Mouse (Mus musculus) thymus, postnatal 14 days (tissue): Measurements from ENCODE around the gene Kcnmb1.
A peak's percentile ranks its signal among the peaks of the same experiment; 100 is the strongest.

ENCODE experiments used
- DNase-seq: peaks from one replicate; pipeline ENCODE4 v3.0.0; 2021

Kcnmb1 gene

DNA sequence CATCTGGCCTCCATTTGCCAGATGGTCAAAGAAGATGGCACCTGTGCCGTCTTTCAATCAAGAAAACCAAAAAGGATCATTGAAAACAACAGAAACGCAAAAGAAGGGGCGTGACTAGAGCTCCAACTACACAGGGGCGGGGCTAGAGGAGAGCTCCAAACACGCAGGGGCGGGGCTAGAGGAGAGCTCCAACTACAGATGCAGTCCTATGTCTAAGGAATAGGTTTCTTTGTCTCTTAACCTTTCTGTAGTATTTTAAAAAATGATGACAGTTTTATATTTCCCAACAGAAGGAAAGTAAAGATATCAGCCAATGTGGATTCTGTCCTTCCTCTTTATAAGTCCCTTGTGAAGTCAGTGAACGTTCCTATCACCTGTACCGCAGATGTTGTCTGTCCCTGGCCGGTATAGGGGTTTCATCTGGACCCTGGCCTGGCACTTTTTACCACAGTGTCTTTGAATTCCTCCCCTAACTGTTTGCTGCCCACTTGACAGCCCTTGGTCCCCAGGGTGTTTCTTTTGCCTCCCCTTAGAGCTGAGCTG, 18.0 kb upstream of the Kcnmb1 start:
- DNase-seq = no peak

GRCm38 (mm10) chr11:33946501-33946900, 16.3 kb upstream of the Kcnmb1 start:
- DNase-seq = no peak

DNA sequence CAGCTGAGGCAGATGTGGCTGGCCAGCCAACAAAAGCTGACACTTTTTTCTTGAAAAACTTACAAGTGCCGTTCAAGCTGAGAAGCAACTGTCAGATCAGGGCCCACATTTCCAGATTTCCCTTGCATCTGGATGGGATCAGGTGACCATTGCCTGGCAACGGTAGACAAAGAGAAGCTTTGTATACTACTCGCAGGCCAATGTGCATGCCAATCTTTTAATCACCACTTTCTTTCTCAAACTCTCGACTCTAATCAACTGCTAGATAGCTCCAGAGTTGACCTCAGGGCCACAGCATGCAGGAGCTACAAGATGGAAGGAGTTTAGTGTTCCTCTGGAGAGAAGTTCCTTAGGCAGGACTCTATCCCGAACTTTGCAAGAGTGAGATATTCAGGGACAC, 11.7 kb upstream of the Kcnmb1 start:
- DNase-seq = no peak

DNA sequence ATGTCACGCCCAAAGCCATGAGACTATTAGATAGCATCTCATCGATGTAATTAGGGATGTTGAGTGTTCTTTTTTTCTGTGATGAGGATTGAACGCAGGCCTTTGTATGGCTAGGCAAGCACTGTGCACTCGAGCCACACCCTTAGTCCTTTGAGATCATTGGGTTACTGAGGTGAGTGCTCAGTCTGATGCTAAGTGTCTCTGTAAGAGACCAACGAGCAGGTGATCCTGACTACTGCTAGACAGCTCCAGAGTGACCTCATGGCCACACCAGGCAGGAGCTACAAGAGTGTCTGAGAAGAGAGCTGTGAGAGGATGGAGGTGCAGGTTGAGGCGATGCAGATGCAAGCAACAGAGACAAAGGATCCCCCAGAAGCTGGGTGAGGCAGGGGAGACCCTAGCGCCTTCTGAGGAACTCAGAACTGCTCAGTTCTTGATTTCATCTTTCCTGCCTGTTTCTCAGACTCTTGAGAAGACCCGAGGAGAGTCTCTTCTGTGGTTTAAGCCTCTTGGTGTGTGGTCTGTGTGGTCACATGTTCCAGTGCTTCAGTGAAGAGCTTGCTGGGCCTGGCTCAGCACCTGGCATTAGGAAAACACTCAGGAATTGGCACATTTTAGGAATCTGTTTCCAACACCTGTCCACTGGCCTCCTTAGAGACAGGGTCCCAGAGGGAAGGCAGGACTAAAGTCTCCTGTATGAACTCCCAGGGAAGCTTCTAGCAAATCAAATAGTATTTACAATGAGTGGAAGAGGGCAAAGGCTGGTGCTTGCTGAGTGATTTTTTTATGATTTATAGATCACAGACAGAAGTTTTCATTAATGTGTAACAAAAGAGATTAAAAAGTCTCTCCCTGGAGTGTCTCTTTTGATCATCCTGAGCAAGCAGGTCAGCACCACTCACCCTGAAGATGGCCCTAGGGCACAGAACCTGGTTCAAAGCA, 10.9 kb upstream of the Kcnmb1 start:
- no peak for DNase-seq

GRCm38 (mm10) chr11:33955982-33956381, 6.8 kb upstream of the Kcnmb1 start:
- DNase-seq = no peak

DNA sequence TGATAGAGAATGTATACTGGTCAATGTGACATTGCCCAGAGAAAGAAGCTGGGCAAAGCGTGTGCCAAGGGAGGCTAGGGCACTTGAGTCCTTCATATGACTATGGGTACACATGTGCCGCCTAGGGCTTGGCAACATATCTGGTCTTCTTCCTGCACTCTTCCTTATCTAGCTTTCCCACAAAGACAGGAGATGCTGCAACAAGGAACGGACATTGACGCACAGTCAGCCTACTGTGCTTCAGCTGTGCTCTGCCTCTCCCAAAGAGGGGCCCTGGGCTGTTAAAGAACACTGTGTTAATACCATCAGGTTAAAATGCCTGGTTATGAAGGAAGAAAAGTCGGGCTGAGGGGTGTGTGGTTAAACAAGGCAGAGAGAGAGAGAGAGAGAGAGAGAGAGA, 6.2 kb upstream of the Kcnmb1 start:
- no peak for DNase-seq

DNA sequence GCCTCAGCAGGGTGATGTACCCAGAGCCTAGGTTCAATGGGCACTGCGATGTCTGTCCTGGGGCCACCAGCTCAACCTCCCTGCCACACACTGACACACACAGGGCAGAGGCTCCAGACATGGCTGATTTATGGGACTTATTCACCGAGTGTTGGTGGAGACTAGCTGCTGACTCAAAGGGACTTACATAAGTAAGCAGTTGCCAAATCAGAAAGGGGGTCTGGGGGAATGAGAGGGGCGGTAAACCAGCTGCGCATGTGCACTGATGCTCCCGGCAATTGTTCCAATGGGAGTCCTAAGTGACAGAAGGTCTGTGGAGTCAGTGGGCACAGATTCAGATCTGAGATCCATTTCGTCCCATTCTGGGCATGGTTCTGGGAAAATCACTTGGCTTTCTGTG, 5.2 kb upstream of the Kcnmb1 start:
- no peak for DNase-seq

DNA sequence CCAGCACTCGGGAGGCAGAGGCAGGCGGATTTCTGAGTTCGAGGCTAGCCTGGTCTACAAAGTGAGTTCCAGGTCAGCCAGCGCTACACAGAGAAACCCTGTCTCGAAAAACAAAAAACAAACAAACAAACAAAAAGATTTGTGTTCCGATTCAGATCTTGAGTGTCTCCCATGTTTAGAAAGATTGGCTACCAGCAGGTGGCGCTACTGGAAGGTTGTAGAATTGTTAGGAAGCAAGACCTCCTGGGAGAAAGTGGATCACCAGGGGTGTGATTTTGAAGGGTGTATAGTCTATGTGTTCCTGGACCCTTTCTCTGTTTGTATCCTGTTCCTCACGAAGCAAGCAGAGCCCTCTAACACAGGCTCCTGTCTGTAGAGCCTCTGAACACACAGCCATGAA, 4.1 kb upstream of the Kcnmb1 start:
- peak; percentile 73 for DNase-seq

DNA sequence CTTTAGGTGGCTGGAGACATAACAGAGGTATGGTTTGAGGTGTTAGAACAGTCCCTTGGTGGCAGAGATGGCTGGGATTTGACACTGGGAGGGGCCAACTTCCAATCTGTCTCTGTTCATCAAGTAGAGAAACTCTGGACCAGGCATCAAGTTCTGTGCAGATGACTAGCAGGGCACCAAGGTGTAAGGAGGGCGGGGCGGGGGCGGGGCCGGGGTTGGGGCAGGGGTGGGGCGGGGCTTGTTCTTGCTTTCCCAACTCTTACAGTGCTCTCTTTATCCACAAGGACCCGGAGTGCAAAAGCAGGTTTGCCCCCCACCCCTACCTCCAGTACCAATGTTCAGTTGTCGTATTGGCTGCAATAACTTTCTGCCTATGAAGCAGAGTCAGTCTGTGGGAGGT, 635 bp upstream of the Kcnmb1 start:
- DNase-seq = no peak

GRCm38 (mm10) chr11:33965380-33965779, 2.6 kb downstream of the Kcnmb1 start:
- DNase-seq = peak; percentile 46

DNA sequence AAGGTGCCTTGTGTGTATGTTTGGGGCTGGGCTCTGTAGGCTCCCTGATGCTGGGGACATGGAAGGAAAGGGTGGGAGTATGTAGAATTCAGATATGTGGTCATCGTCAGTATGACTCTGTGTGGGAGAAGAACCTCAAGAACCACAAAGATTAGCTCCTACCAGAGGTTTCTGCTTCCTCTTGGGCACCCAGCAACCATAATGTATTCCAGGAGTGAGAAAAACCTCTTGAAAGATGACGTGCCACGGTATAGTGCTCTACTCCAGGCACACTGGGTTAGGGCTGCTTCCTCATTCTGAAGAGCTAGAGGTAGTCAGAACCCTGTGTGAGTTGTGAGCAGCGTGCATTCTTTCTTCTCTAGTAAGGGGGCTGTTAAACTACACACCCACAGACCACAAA, 4.9 kb downstream of the Kcnmb1 start:
- DNase-seq = no peak

GRCm38 (mm10) chr11:33969199-33969598, 6.4 kb downstream of the Kcnmb1 start:
- no peak for DNase-seq

DNA sequence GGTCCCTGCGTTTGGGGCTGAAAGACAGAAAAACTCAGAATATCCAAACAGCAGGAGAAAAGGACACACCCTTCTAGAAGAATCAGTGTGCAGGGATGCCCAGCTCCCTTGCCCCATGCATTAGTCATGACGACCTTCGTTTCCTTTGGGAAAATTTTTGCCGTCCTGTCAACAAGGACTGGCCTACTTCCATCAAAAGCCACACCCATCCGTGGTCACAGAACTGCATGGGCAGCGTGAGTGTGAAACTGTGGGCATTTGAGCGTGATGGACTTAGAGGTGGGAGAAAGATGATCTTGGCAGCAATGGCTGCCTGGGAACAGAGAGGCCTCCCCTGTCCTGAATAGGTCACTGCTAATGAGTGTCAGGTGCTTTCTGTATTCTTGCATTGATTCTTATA, 9.3 kb downstream of the Kcnmb1 start:
- DNase-seq = no peak

DNA sequence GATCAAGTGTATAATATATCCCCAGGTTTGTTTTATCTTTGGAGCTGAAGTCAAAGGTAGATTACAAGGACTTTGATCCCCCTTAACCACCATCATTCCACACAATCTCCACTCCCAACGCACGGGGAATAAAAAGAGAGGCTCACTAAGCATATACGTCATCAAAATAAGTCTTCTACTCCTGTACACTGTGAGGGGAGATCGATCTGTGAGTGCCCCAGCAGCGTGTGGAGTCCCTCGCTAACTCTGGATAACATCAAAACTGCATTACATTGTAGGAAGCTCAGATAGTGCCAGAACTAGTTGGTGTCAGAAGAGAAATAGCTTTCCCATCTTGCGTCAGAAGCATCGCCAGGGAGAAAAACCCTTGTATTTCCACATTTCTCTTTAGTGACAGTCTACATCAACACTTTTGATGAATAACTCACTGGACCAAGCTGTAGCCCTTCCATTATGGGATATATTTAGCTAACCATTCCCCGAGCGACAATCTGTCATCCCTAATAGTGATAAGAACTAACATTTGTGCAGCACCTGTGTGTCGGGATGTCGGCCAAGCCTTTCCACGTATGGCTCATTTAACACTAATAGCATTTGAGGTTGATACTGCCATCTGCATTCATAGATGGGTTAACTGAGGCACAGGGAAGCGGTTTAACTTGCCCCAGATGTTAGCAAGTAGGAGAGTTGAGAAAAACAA, 11.7 kb downstream of the Kcnmb1 start:
- DNase-seq = no peak

DNA sequence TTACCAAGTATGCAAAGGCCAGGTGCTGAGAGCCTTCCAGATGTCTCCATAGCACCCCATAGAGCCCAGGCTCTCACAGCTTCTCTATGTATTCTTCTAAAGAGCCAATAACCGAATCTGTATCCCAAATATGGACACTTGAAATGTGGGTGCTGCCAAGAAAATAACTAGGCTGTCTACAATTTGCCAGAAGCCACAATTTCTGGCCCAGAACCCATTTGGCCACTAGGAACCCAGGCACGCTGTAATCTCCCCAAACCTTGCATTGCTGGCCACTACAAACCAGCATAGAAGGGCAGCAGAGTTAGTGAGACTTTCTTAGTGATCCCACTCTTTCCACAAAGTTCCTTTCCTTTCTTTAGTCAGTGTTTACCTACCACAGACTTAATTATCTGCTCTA, 12.3 kb downstream of the Kcnmb1 start:
- no peak for DNase-seq

DNA sequence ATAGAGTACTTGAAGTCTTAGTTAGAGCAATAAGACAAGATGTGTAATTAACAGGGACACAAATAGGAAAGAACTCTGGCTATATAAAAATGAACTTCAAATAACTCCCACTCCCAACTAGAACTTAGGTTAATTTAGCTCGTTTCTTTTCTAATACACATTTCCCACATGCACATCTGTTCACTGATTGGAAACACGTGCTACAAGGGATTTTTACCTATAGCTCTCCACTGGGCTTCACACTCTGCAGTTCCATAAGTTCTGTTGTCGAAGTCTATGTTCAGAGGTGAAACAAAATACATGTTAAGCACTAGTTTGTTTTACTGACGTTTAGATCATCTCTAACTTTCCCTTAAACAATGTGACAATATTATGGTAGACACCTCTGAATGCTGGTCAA, 17.3 kb downstream of the Kcnmb1 start:
- DNase-seq = no peak

- no peak for DNase-seq
Observed at GRCm38 (mm10) chr11:33986525-33986924, 23.7 kb downstream of the Kcnmb1 start.

- DNase-seq = no peak
Observed at GRCm38 (mm10) chr11:33990002-33990401, 27.2 kb downstream of the Kcnmb1 start.

DNA sequence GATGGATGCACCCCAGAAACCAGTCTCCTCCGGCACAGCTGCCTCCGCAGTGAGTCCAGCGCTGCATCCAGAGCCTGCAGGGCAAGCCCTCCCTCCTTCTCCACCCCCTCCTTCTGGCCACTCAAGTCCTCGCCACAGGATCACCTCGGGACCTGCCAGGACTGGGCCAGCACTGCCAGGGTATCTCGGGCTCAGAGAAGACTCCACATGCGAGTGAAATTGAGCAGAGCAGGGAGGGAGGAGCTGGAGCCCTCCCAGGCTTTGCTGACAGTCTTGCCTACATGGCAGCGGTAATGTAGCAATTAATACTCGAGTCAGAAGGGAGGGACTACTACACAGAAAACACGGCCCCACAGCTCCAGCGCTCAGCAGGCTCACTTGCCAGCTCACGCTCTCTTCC, 30.1 kb downstream of the Kcnmb1 start, which contains the start of gene Kcnip1:
TSS of gene Kcnip1 (minus strand) at position 215 of the 400 bp plus-strand sequence.
- DNase-seq = no peak

GRCm38 (mm10) chr11:33993496-33993895, 30.7 kb downstream of the Kcnmb1 start:
- no peak for DNase-seq

DNA sequence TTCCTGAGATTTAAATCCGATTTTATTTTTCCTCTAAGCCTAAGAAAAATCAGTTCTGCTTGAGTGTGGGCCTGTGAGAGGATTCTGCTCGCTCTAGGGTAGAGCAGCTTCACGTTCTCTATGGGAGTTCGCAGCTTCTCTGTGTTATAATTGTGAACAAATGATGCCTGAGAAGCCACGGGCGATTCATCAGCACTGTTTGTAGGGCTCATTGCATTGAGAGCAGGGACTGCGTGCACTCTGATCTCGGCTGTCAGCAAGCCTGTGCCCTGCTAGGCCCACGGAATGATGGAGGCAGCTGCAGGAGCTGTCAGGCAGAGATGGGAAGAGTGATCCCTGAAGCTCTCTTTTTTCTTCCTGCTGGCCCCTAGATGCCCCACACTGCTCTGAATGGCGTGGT, 35.4 kb downstream of the Kcnmb1 start:
- DNase-seq = no peak

GRCm38 (mm10) chr11:34000416-34000815, 37.6 kb downstream of the Kcnmb1 start:
- DNase-seq = no peak

DNA sequence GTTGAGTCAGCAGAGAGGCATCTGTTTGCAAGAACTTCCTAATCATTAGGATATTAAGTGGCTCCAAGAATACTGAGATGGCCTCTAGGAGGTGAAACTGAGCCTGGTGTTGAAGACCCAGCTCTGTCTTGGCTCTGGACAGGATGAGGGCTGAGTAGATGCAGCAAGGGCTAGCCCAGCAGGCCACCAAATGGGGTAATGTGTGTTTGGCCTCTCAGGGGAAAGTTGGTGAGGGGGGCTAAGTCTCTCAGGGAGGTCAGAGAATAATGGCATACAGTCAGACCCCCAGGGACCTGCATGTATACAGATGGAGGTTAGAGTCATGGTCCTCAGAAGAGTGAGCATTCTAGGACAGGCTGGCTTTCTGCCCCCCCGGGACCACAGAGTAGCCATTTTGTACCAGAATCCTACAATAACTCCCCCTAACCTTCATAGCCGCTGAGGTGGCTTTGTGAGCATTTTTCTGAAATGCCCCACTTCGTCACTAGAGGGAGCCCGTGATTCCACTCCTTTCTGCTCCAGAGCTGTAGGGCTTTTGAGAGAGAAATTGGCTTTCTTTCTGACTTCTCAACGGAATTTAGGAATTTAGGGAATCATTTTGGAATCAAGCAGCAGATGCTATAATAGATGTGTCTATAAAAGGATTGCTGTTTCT, 39.3 kb downstream of the Kcnmb1 start:
- peak; percentile 81 for DNase-seq
